Mouse (Mus musculus) layer of hippocampus, adult 9-10 months (tissue): ENCODE results near the gene Kcna5.

ENCODE experiments used
- DNase-seq: peaks from one replicate; pipeline ENCODE4 v3.0.0; 2022; ENCODE audit warnings: low spot score

Gene Kcna5

DNA sequence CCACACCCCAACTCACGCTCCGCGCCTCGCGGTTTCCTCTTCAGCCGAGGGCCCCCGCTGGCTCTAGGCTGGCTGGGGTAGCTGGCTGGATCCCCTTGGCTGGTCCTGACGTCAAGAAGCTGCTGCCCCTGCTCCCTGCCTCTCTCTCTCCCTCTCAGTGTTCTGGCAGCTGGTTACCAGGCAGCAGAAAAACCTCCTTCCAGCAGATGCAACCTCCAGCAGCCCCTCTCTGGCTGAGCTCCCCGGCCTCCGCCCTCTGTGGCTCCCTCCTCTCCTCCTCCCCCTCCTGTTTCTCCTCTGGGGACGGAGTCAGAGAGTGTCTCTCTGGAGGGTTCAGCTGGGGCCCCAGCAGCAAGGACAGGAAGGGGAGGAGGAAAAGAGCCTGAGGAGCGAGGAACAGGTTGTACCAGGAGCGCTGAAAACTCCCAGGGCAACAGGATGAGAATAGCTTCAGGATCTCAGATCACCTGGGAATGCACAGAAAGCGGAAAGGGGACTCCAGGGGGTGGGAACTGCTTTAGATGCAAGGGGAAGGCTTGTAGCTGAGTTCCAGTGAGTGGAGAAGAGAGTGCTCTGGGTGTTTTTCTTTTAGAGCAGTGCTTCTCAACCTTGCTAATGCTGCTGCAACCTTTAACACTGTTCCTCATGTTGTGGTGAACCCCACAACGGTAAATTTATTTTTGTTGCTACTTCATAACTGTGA is at the start of gene Kcna5:
Kcna5 (minus strand) TSS at position 205 of the 703 bp plus-strand sequence.
- DNase-seq, result no peak

DNA sequence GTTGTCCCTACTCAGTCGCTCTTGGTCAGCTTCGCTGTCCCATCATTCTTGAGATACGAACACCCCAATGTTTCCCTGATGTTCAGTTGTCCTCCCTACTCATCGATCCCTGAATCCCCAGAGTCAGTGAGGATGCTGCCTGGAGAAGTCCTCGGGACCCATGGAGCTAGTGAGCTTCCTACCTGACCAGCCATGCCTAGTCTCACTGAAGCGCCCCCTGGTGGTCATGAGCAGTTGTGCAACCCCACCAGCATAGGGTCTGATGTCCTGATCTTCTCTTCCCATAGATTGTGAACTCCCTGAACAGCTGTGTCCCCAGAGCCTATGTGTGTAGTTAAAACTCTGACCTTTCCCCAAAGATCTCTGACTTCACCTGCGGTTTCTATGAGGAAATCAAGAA is 47.9 kb upstream of the Kcna5 start:
- no peak for DNase-seq

GRCm38 (mm10) chr6:126581632-126582031 is 46.4 kb upstream of the Kcna5 start:
- no peak for DNase-seq

DNA sequence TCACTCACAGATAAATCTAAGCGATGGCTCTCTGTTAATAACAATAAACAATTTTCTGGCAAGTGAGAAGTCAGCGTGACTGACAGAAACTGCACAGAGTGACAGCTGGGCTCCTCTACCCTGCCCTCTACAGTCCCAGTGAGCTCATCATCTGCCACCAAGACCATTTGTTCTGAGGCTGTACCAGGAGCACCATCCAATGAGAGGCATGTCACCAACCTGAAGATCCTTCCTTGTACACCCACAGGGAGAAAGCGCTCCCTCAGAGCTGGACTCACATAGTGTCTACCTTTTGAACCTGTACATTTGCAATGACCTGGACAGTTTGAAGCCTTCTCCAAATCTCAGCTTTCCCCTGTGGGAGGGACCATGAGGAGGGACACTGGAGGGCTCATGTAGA is 45.4 kb upstream of the Kcna5 start:
- DNase-seq, result no peak

DNA sequence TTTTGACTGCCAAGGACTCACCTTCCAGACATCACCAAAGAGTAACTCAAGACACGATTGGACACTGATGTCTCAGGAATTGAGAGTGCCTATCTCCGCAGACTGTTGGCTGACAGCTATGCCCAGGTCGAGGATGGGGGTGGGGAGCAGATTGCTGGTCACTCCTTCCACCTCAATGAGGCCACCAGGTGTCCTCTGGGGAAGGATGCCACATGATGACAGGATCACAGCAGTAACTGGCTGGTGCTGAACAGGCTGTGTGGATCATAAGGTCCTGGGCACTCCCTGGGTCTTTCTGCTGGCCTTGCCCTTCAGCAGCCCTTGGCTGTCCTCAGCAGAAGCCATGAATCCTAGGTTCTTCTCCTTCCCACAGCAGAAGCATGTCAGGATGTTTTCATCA is 42.2 kb upstream of the Kcna5 start:
- no peak for DNase-seq

DNA sequence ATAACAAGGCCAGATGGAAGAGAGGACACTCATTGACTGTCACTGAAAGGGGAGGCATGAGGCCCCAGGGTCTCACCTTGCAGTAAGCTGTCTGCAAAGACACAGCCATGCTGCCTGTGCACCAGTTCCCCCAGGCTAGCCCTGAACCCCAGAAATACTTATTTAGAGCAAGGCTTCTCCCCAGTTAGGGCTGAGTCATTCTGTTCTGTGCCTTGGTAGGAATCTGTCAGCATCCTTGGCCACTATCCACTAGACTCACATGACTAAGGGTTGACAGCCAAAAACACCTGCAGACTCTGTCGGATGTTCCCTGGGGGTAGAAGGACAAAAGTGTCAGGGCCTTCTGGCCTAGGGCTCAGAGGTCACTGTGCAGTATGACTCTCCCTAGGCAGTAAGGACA is 41.4 kb upstream of the Kcna5 start:
- DNase-seq, result no peak

DNA sequence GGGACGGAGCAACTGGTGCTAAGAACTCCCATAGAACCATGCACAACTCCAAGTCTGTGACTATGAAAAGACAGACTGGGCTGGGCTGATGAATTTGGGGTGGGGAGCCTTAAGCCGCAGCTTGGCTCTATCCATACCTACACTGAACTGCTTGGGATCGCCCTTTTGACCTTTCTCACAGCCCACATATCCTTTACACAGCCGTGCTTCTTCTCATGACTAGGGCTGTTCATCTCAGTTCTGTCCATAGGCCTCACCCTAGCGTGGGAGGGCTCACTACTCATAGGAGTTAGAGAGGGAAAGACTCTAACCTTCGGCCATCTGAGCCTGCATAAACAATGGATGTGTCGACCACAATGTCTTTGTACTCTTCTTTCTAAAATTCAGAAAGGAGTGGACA is 39.6 kb upstream of the Kcna5 start:
- no peak for DNase-seq

- DNase-seq, result no peak
Observed at GRCm38 (mm10) chr6:126573021-126573420, 37.8 kb upstream of the Kcna5 start.

- DNase-seq, result no peak
Observed at GRCm38 (mm10) chr6:126569809-126570208, 34.6 kb upstream of the Kcna5 start.

- no peak for DNase-seq
Observed at GRCm38 (mm10) chr6:126568046-126568830, 33.0 kb upstream of the Kcna5 start.

GRCm38 (mm10) chr6:126567326-126567725 is 32.1 kb upstream of the Kcna5 start:
- no peak for DNase-seq

DNA sequence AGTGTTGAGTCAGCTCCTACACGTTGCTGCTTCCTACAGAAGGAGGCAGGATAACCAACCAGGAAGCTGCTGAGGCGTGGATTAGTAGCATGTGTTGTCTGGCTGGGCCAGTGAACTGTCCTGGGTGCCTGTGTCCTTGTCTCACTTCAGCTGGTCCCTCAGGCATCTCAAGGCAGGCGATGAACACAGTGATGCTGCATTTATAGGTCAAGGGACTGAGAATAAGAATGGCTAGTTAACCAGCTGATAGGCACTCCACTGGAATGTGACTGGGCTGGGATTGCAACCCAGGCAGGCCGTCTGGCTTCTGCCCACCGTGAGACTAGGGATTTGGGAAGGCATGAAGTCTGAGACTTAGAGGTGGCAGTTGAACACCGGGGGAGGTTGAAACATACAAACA is 29.2 kb upstream of the Kcna5 start:
- DNase-seq, result no peak

GRCm38 (mm10) chr6:126563898-126564297 is 28.7 kb upstream of the Kcna5 start:
- DNase-seq, result peak; percentile 79

DNA sequence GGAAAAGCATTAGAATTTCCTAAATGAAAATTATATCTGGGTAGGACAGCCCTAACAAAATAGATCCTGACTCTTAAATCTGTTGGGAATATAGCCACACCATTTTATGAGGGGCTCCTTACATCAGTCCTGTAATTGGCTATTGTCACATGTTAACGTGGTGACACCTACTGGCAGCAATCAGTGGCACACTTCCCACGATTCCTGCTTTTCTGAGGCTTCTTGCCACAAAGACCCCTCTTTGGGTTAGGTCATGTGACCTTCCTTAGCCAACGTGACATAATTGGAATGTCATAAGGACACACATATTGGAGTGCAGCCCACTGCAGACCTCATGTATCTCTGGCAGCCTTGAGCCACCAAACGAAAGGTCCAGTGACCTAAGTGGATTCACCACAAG is 26.5 kb upstream of the Kcna5 start:
- no peak for DNase-seq

- no peak for DNase-seq
Observed at GRCm38 (mm10) chr6:126560696-126561095, 25.5 kb upstream of the Kcna5 start.

GRCm38 (mm10) chr6:126560036-126560435 is 24.8 kb upstream of the Kcna5 start:
- no peak for DNase-seq

DNA sequence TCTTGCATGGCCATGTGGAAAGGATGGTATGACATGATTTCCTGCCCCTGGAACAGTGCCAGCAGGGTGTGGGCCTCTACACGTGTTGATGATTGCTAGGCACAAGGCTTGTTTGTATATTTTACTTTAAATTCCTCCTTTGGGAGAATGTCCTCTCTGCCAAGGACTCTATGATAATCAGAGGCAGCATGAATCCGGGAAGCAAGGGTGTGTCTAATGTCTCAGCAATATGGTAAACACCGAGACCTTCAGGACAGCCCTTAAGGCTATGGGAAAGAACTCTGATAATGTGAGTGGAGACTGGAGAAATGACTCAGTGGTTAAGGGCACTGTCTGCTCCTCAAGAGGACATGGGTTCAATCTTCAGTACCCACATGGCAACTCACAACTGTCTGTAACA is 23.1 kb upstream of the Kcna5 start:
- no peak for DNase-seq

GRCm38 (mm10) chr6:126553812-126554211 is 18.6 kb upstream of the Kcna5 start:
- no peak for DNase-seq

- DNase-seq, result no peak
Observed at GRCm38 (mm10) chr6:126551862-126552395, 16.7 kb upstream of the Kcna5 start.

DNA sequence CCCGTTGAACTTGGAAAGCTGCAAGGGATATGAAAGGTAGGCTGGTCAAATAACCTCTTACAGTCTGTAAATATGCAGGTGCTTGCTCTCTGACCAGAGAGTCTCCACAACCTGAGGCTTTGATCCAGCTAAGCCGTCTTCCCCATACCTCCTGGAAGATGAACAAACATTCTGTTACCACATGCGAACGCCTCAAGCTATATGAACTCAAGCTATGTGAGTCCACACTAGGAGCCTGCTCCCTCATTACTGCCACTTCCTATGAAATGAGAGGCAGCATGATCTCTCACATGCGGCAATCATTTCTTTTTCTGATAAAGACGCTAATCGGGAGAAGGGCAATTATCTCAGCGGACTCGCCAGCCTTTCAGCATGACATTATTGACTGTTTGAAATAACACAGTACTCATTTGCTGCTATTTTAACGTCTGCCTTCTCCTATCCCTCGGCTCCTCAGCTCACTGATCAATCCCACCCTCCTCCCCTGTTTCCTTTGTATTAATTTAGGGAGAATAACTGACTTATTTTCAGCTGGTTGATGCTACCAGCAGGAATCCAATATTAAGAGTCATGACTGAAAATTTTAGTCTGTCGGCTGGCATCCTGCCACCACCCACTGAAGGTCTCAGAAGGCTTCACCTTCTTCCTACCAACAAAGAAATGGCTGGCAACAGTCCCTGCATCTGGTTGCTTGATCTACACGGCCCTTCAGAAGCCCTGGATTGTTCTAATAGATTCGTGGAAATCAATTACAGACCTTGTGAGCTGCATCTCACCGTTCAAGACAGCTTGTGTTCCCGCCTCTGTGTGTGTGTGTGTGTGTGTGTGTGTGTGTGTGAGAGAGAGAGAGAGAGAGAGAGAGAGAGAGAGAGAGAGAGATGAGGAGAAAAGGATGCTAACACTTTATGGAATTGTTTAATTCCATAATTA is 9.2 kb upstream of the Kcna5 start:
- no peak for DNase-seq

GRCm38 (mm10) chr6:126542724-126543123 is 7.5 kb upstream of the Kcna5 start:
- no peak for DNase-seq

- no peak for DNase-seq
Observed at GRCm38 (mm10) chr6:126537512-126537911, 2.3 kb upstream of the Kcna5 start.
